Mouse (Mus musculus) adrenal gland, postnatal 4 days (tissue): ENCODE measurements around the gene Pnpla8. TPM values are rescaled to one million over a fixed set of nuclear protein-coding genes. Genes with fewer than 3 reads are reported as not detected.

Source experiments
- DNase-seq, 2 experiments: peaks; one replicate each; pipeline ENCODE4 v3.0.0; 2021 to 2022; ENCODE audit warnings: low spot score in 2 of 2, mixed read lengths in 2 of 2
- microRNA-seq: library from miRNA; unstranded; fragments of <30 nt; microRNA quantifications from one replicate; pipeline ENCODE4 v1.2.0, GENCODE M21; 2021
- total RNA-seq, 2 experiments: library from RNA; stranded (reverse); gene quantifications; 2 replicates each; pipeline ENCODE4 v1.2.3; 2021

Gene Pnpla8
- total RNA-seq, 2 experiments from 2014 or later = 83.9 to 86.1 TPM

DNA sequence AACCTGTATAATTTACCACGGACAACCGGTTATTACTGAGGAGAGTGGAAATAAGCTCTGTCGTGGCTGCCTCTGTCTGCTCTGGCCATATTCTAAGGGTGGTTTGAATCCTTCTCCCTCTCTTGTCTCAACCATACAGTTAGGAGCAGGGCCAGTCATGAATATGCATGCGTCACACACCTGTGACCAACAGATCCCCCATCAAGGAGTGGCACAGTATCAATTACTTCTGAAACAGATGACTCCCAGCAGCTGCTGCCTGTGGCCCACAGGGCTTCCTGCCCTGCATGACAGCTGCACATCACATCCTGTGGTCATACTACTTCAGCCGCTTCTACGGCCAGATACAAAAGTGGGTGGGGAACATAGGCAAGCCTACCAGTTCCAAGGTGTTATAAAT is 122.9 kb downstream of the Pnpla8 start:
- DNase-seq = no peak

DNA sequence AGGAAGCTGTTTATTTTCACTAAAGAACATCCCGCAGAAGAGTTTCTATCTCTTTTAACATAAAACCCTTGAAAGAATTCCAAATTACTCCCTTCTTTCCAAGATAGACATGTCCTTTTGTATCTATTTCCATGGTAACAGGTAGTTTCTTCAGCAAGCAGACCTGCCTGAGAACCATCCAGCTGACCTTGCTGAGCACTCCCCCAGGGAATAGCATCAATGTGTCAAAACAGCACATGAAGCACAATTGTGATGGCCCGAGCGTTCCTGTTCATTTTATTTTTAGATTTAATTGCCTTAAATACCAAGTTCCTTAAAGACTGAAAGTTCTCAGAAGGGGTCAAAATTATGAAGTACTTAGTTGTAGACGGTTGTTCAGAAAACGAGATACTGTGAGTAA is 124.1 kb downstream of the Pnpla8 start:
- DNase-seq = no peak

DNA sequence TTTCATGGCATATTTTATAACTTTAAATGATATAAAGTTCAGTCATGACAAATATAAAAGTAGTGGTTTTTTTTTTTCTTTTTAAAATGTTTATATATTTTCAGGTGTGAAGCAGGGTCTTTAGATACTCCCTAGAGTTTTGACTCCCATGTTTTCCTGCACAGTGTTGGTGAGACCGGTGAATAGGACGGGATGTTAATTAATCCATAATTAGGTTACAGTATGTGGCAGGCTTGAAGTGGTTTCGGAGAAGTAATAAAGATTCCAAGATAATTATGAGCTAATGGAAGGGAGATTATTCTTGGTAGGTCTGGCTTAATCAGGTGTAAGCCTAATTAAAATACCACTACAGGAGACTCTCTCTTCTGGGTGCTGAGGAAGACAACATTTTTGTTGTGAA is 125.0 kb downstream of the Pnpla8 start:
- DNase-seq = no peak

DNA sequence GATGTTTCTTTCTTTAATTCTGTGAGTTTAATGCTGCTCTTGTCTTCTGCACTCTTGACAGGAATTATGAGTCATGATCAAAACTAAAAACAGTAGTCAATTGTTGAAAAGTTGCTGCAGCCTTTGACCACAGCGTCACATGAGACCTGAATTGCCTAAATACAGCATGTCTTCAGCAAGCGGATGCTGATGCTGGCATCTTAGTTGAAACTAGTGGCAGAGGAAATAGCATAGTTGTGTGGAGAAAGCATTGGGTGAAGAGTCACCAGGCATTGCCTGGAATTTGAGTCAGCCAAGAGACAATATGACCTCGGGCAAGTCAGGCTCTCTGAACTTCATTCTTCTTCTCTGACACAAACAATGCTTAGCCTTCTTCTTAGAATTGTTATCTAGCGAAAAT is 133.9 kb downstream of the Pnpla8 start:
- DNase-seq = no peak

DNA sequence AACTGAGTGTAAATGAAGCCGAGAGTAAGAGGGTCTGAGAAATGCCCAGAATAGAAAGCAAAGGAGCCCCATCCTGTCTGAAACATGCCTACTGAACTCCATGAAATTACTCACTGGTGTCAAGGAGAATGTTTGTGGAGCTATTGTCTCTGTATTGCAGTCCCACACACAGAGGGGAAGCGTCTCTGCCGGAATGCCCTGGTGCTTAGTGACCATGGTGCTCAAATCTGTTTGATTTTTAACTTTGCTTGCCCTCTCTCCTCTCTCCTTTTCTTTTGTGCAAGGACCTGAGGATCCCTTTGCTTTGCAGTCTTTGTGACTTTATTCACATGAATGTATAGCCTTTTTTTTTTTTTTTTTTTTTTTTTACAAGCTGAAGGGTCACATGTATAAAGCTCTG is 136.3 kb downstream of the Pnpla8 start:
- no peak for DNase-seq

DNA sequence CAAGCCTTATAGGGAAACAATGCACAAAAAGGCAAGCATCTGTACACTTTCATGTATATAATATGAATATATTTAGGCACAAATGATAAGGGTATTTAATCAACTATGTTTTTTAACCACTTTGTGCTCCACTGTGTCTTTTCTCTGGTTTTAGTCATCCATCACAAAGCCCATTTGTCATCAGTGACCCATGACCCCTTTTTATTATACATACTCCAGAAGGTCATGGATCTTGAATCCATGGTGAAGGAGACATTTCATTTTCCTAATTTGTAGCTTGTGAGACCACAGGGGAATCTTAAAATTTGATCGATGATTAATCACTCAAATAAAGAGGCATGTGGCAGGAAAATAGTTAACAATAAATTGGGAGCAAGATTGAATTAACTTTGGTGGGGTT is 136.7 kb downstream of the Pnpla8 start:
- no peak for DNase-seq

DNA sequence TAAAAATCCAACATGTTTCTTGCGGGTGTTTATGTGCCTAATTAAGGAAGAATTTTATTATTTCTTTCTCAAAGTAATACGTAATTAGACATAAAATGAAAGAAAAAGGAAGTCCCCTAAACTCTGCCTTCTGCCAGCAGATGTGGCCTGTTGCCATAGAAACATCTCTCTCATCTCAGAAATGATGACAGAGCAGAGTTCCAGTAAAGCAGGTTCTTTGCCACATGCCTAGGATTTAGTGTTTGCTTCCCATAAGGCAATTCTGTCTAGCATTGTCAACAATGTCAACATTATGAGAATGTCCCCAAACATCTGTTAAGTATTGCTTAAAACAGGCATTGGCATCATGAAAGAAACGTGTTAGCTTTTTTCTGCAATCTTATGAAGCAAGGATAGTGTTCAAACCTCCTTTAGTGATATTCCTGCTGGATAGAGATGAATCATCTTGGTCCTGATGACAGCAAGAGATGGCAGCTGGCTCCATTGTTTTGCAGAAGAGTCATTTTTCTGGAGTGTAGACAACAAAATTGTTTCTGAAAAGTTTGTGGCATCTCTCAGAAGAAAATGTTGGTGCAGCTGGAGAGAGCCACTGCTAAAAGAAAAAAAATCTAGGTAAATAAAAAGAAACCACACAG is 150.0 kb downstream of the Pnpla8 start:
- no peak for DNase-seq

Small RNAs within 50 kb of the gene (microRNA-seq; reads per million reads assigned to microRNA genes)
- not detected for gene Mir5627

Other genes starting within 250 kb of the Pnpla8 start
- gene Dnajb9, start 11.0 kb upstream of the Pnpla8 start, total RNA-seq = 10 to 100 TPM; 26.9 to 28.9 TPM
- gene Nrcam, start 107.5 kb downstream of the Pnpla8 start, total RNA-seq = 10 to 100 TPM; 13.4 to 16.9 TPM